18 mouse cellular contexts compared by ENCODE assay signal in genomic region chr3:148462791-148463190, GRCm38 (mm10).
DNase-seq lines count a peak whose midpoint lies in the region; ATAC-seq and TF ChIP-seq lines count a peak whose summit lies in the region.
"Had no signal": no experiment of that assay in that cellular context is flagged by ENCODE, and none has a peak within 500 bp of the region (broad histone marks: within the 10 kb centered on the region; RNA-seq: fewer than 3 reads in every experiment).

No protein-coding gene starts in this region.

- H3K36me3 ChIP-seq in lung, embryonic 14.5 days (ENCODE audit: insufficient read depth): no peaks in the 10 kb centered on the region
- H3K36me3 ChIP-seq: embryonic facial prominence, embryonic 12.5 days; lung, embryonic 15.5 days; neural tube, embryonic 12.5 days had no signal

- H3K9ac ChIP-seq in lung, embryonic 14.5 days: no peak overlapping the region
- H3K9ac ChIP-seq: embryonic facial prominence, embryonic 12.5 days; lung, embryonic 15.5 days; neural tube, embryonic 12.5 days had no signal

- no peak overlapping the region for H3K4me3 ChIP-seq in lung, embryonic 14.5 days (ENCODE audit: low read depth, low read length)
- no peak overlapping the region for H3K4me3 ChIP-seq in lung, adult 2 months (replicated peaks; ENCODE audit: extremely low read depth, low read depth, low read length)
- H3K4me3 ChIP-seq: embryonic facial prominence, embryonic 12.5 days; lung, embryonic 15.5 days; neural tube, embryonic 12.5 days had no signal

- 63% methylated on average over 10 of the region's 10 CpGs for WGBS in lung, embryonic 14.5 days
- 86% methylated on average over 10 of the region's 10 CpGs for WGBS in lung, adult 2 months

- no peak for DNase-seq in frontal cortex, postnatal 25 days (ENCODE audit: low spot score in 2 of 2)
- DNase-seq in lung, embryonic 14.5 days: no peak
- DNase-seq in lung, adult 2 months: no peak
- DNase-seq in layer of hippocampus, adult 18-20 months (ENCODE audit: low spot score in 2 of 2): peak; percentile 21 to 58
- peak; percentile 9 for DNase-seq in right cerebral cortex, postnatal 14 days
- no peak for DNase-seq in embryo, embryonic 11 days
- DNase-seq in liver: no peak
- DNase-seq: B cell, adult 2 months; cerebellum, adult 11 months; gastrocnemius, postnatal 25 days; kidney, adult 9 months had no signal

- H3K27me3 ChIP-seq in lung, embryonic 14.5 days (ENCODE audit: insufficient read depth, low read length): no peaks in the 10 kb centered on the region
- H3K27me3 ChIP-seq: embryonic facial prominence, embryonic 12.5 days; lung, embryonic 15.5 days; neural tube, embryonic 12.5 days had no signal

- H3K4me2 ChIP-seq in lung, embryonic 14.5 days: peak overlapping the region; percentile 20; the same call in 1 of the 2 replicates
- H3K4me2 ChIP-seq: embryonic facial prominence, embryonic 12.5 days; heart, embryonic 11.5 days; lung, embryonic 15.5 days; neural tube, embryonic 12.5 days had no signal

- H3K9me3 ChIP-seq in lung, embryonic 14.5 days (ENCODE audit: low read depth, low read length): no peaks in the 10 kb centered on the region
- H3K9me3 ChIP-seq: embryonic facial prominence, embryonic 12.5 days; lung, embryonic 15.5 days; neural tube, embryonic 12.5 days had no signal

- H3K27ac ChIP-seq in lung, embryonic 14.5 days (ENCODE audit: low read depth): no peak overlapping the region
- H3K27ac ChIP-seq: embryonic facial prominence, embryonic 12.5 days; lung, embryonic 15.5 days; neural tube, embryonic 12.5 days had no signal

- TF ChIP-seq CTCF in lung, embryonic 14.5 days (IDR thresholded peaks at IDR 0.05; ENCODE audit: low read depth): no peak
- TF ChIP-seq CTCF in lung, adult 2 months (IDR thresholded peaks at IDR 0.05; ENCODE audit: insufficient read depth, low read length): no peak

- ATAC-seq in frontal cortex, adult (ENCODE audit: low TSS enrichment): peak; percentile 47; the same call in 1 of the 2 replicates
- no peak for ATAC-seq in lung, embryonic 14.5 days (ENCODE audit: insufficient read depth)
- ATAC-seq: inflammation-experienced regulatory T-cells, adult 6 months; midbrain, embryonic 16.5 days had no signal

- TF ChIP-seq POLR2A in lung, adult 2 months (IDR thresholded peaks at IDR 0.05; ENCODE audit: borderline replicate concordance, extremely low read depth, low read depth, low read length): no peak

- no peaks in the 10 kb centered on the region for H3K4me1 ChIP-seq in lung, embryonic 14.5 days (ENCODE audit: insufficient read depth)
- no peaks in the 10 kb centered on the region for H3K4me1 ChIP-seq in lung, adult 2 months (ENCODE audit: control insufficient read depth, insufficient read depth, low read length)
- H3K4me1 ChIP-seq: embryonic facial prominence, embryonic 12.5 days; lung, embryonic 15.5 days; neural tube, embryonic 12.5 days had no signal

Comparison
In these comparisons a context has a peak if more than half of its experiments do, and no peak if none do; other contexts are left out.
1. DNase-seq: peak in layer of hippocampus, adult 18-20 months (2 of 2) and right cerebral cortex, postnatal 14 days (single experiment); none in frontal cortex, postnatal 25 days (0 of 2), lung, embryonic 14.5 days (single experiment), lung, adult 2 months (single experiment), embryo, embryonic 11 days (single experiment) and liver (single experiment).